Mouse (Mus musculus) mammary gland, adult 2 months (tissue): ENCODE measurements around the gene Olfr394. TPM values are rescaled to one million over a fixed set of nuclear protein-coding genes. Genes with fewer than 3 reads are reported as not detected.

Source experiments
- polyA plus RNA-seq: library from polyadenylated mRNA; depleted of rRNA; stranded (reverse); fragments of >200 nt; gene quantifications from 2 replicates; pipeline ENCODE4 v1.2.3, GENCODE M21; 2012; ENCODE audit warnings: low replicate concordance; rRNA removed

The Olfr394 gene
- not detected in 2 replicates for polyA plus RNA-seq

GRCm38 (mm10) chr11:73890671-73891070 is at the start of gene Olfr394:
Gene Olfr394, minus strand, starts transcription at chr11:73890771.

GRCm38 (mm10) chr11:73936377-73936776 is 45.8 kb upstream of the Olfr394 start, which contains the start of gene Olfr23:
Gene Olfr23, plus strand, starts transcription at chr11:73936677.

GRCm38 (mm10) chr11:73909199-73909598 is 18.6 kb upstream of the Olfr394 start, which contains the start of gene Olfr395:
Gene Olfr395, minus strand, starts transcription at chr11:73909299.

GRCm38 (mm10) chr11:73851354-73851753 is 39.2 kb downstream of the Olfr394 start, which contains the start of gene Olfr393:
Gene Olfr393, minus strand, starts transcription at chr11:73851454.

Other genes starting within 250 kb of the Olfr394 start
- gene Zfp735, start 202.0 kb downstream of the Olfr394 start, polyA plus RNA-seq = not detected in 2 replicates
- not detected in 2 replicates for gene Olfr389, start 110.1 kb downstream of the Olfr394 start, polyA plus RNA-seq
- gene Olfr390, start 107.8 kb downstream of the Olfr394 start, polyA plus RNA-seq = not detected in 2 replicates
- gene Olfr391-ps, start 87.7 kb downstream of the Olfr394 start, polyA plus RNA-seq = not detected in 2 replicates
- gene Olfr392, start 73.7 kb downstream of the Olfr394 start, polyA plus RNA-seq = not detected in 2 replicates
- gene Olfr393, start 39.3 kb downstream of the Olfr394 start, polyA plus RNA-seq = not detected in 2 replicates
- gene Olfr395, start 18.5 kb upstream of the Olfr394 start, polyA plus RNA-seq = not detected in 2 replicates
- gene Olfr23, start 45.9 kb upstream of the Olfr394 start, polyA plus RNA-seq = not detected in 2 replicates
- gene Olfr397, start 70.0 kb upstream of the Olfr394 start, polyA plus RNA-seq = not detected in 2 replicates
- gene Olfr398, start 99.6 kb upstream of the Olfr394 start, polyA plus RNA-seq = not detected in 2 replicates
- not detected in 2 replicates for gene Olfr139, start 165.8 kb upstream of the Olfr394 start, polyA plus RNA-seq
- gene Olfr399, start 165.8 kb upstream of the Olfr394 start, polyA plus RNA-seq = not detected in 2 replicates
- gene Zfp616, start 179.2 kb upstream of the Olfr394 start, polyA plus RNA-seq = not detected in 2 replicates
- gene Olfr401, start 222.9 kb upstream of the Olfr394 start, polyA plus RNA-seq = not detected in 2 replicates